Mouse (Mus musculus) CD8-positive naive resting alpha-beta T cell, adult 2 months (primary cell): Measurements from ENCODE around the gene Vps72.
"Not testable (repeated sequence)": the region's sequence is repeated elsewhere in the genome, so short reads cannot be mapped to it uniquely, and the experiment has no call there.

ENCODE experiments used
- DNase-seq, 2 experiments: peaks; one replicate each; pipeline ENCODE4 v3.0.0; 2022; ENCODE audit warnings: low read depth in 2 of 2, low spot score in 2 of 2

Gene Vps72

GRCm38 (mm10) chr3:95133176-95133575 lies 22.4 kb downstream of the Vps72 start:
- DNase-seq = no peak

GRCm38 (mm10) chr3:95133680-95134101 lies 22.9 kb downstream of the Vps72 start, which contains the start of the genes Scnm1 and Lysmd1:
Scnm1 (minus strand) TSS chr3:95134011.
Lysmd1 (plus strand) TSS chr3:95134088.
- peak; percentile 82 to 88 for DNase-seq

- not testable (repeated sequence) for DNase-seq
Measured at GRCm38 (mm10) chr3:95134133-95134532, 23.3 kb downstream of the Vps72 start.

- DNase-seq = no peak
Measured at GRCm38 (mm10) chr3:95135023-95135422, 24.2 kb downstream of the Vps72 start.

- DNase-seq = peak; percentile 62 to 79
Measured at GRCm38 (mm10) chr3:95135433-95136052, 24.7 kb downstream of the Vps72 start.

GRCm38 (mm10) chr3:95136336-95136735 lies 25.5 kb downstream of the Vps72 start:
- no peak for DNase-seq

- peak in 1 of 2 experiments; percentile 4 for DNase-seq
Measured at GRCm38 (mm10) chr3:95139586-95140288, 28.9 kb downstream of the Vps72 start.

- DNase-seq = no peak
Measured at GRCm38 (mm10) chr3:95140289-95140595, 29.4 kb downstream of the Vps72 start.

- no peak for DNase-seq
Measured at GRCm38 (mm10) chr3:95140795-95141194, 30.0 kb downstream of the Vps72 start.

- peak; percentile 62 to 73 for DNase-seq
Measured at GRCm38 (mm10) chr3:95141474-95141873, 30.7 kb downstream of the Vps72 start.

- peak in 1 of 2 experiments; percentile 43 for DNase-seq
Measured at GRCm38 (mm10) chr3:95141952-95142616, 31.3 kb downstream of the Vps72 start, which contains the start of gene Tnfaip8l2. Tnfaip8l2 (minus strand) TSS chr3:95142360.

GRCm38 (mm10) chr3:95142617-95143011 lies 31.8 kb downstream of the Vps72 start:
- peak; percentile 87 to 94 for DNase-seq

GRCm38 (mm10) chr3:95147924-95148323 lies 37.1 kb downstream of the Vps72 start:
- DNase-seq = no peak

GRCm38 (mm10) chr3:95153874-95154273 lies 43.1 kb downstream of the Vps72 start:
- peak; percentile 72 to 85 for DNase-seq

- no peak for DNase-seq
Measured at GRCm38 (mm10) chr3:95159511-95159986, 48.7 kb downstream of the Vps72 start.

GRCm38 (mm10) chr3:95159987-95160963 lies 49.5 kb downstream of the Vps72 start, which contains the start of gene Sema6c:
Sema6c (plus strand) TSS chr3:95160457.
- peak; percentile 75 to 81 for DNase-seq

- DNase-seq = no peak
Measured at GRCm38 (mm10) chr3:95161041-95161551, 50.3 kb downstream of the Vps72 start.

- no peak for DNase-seq
Measured at GRCm38 (mm10) chr3:95161618-95162344, 51.0 kb downstream of the Vps72 start.

- DNase-seq = no peak
Measured at GRCm38 (mm10) chr3:95162345-95162628, 51.5 kb downstream of the Vps72 start.
